In the genomic region with DNA sequence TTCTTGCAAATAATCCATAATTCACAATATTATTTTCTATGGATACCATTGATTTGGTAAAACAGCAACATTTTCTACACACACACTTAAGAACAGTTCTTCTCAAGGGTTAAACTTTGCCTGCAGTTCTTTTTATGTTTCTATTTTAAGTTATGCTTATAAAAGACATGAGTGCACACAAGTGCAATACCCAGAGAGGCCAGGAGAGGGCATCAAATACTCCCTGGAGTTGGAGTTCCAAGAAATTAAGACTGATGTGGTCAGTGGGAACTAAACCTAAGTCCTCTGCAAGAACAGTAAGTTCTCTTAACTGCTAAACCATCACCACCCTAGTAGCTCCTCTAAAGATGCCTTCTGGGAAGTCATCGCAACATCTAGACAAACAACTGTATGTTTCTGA, we compare ENCODE assay signal across 9 mouse cellular contexts.
DNase-seq lines count a peak whose midpoint lies in the region; ATAC-seq and TF ChIP-seq lines count a peak whose summit lies in the region.
"Had no signal": no experiment of that assay in that cellular context is flagged by ENCODE, and none has a peak within 500 bp of the region (broad histone marks: within the 10 kb centered on the region; RNA-seq: fewer than 3 reads in every experiment).

No protein-coding gene starts in this region.

- ATAC-seq in megakaryocyte, adult 5-6 weeks (ENCODE audit: poor library complexity, severe bottlenecking), result no peak

- peak; percentile 50 for TF ChIP-seq CTCF in gastrocnemius, adult 2 months (IDR thresholded peaks at IDR 0.05)

- no peak overlapping the region for H3K27ac ChIP-seq in gastrocnemius, adult 2 months
- H3K27ac ChIP-seq: macrophage had no signal

- DNase-seq in gastrocnemius, adult 2 months, result no peak
- no peak for DNase-seq in gastrocnemius, adult 8-10 months (ENCODE audit: low spot score in 2 of 2)
- peak; percentile 67 for DNase-seq in testis, postnatal 10 days (ENCODE audit: low spot score)
- DNase-seq in testis, postnatal 14 days (ENCODE audit: low spot score), result no peak
- peak; percentile 66 for DNase-seq in embryo, embryonic 11 days
- peak; percentile 18 to 61 for DNase-seq in layer of hippocampus, postnatal 25 days (ENCODE audit: extremely low spot score in 1 of 2, low spot score in 1 of 2)
- no peak for DNase-seq in spleen, adult 18-20 months

- no peak overlapping the region for H3K4me3 ChIP-seq in gastrocnemius, adult 2 months

- intact Hi-C loops in gastrocnemius, adult 2 months (cut with DNase I), result no loop called here

Comparison
In these comparisons a context has a peak if more than half of its experiments do, and no peak if none do; other contexts are left out.
1. DNase-seq: peak in testis, postnatal 10 days (single experiment), embryo, embryonic 11 days (single experiment) and layer of hippocampus, postnatal 25 days (2 of 2); none in gastrocnemius, adult 2 months (single experiment), gastrocnemius, adult 8-10 months (0 of 2), testis, postnatal 14 days (single experiment) and spleen, adult 18-20 months (0 of 2).